Mouse (Mus musculus) bone marrow macrophage, adult 2 months (primary cell): ENCODE measurements around the gene Atp6v0d1.

Experiments used
- CTCF ChIP-seq: IDR thresholded peaks from 2 replicates; pipeline ENCODE4 v1.5.1; 2012; ENCODE audit warnings: low read depth, mild to moderate bottlenecking, low read length, moderate library complexity
- POLR2A ChIP-seq: IDR thresholded peaks from 2 replicates; pipeline ENCODE4 v1.6.1; 2012; ENCODE audit warnings: mild to moderate bottlenecking, low read depth, low read length, borderline replicate concordance

- TF ChIP-seq POLR2A (no peak), CTCF (no peak)
Measured at GRCm38 (mm10) chr8:105607062-105607461, 41.2 kb upstream of the Atp6v0d1 start.
